Mouse (Mus musculus): ENCODE data around the gene Rock2. TPM values are rescaled to one million over a fixed set of nuclear protein-coding genes. Genes with fewer than 3 reads are reported as not detected.

Gene Rock2
- total RNA-seq, 1 experiment: 44.5 TPM

GRCm38 (mm10) chr12:16850431-16851375 lies 44.0 kb upstream of the Rock2 start:
- Histone ChIP-seq H3K36me3 (ENCODE audit: control insufficient read depth, insufficient read depth, low read length, poor library complexity, severe bottlenecking) (no peaks in the 10 kb centered on the region), H3K9me3 (ENCODE audit: control insufficient read depth, insufficient read depth, low read depth, low read length) (no peaks in the 10 kb centered on the region), H3K4me3 (ENCODE audit: insufficient read depth in 1 of 2, low read depth in 1 of 2, low read length in 2 of 2, poor library complexity in 1 of 2, severe bottlenecking in 1 of 2) (peak overlapping the region in 1 of 2 experiments; percentile 5; a peak in 1 of 4 replicates), H3K9ac (ENCODE audit: insufficient read depth, low read depth, low read length, poor library complexity, severe bottlenecking) (no peak overlapping the region), H3K27ac (ENCODE audit: insufficient read depth, low read depth, low read length, poor library complexity, severe bottlenecking) (no peak overlapping the region), H3K4me1 (ENCODE audit: control insufficient read depth in 2 of 2, insufficient read depth in 2 of 2, low read length in 2 of 2, poor library complexity in 1 of 2) (peaks cover 1 to 15% of the 10 kb centered on the region in 2 experiments; a peak in 3 of 4 replicates)
- DNase-seq (ENCODE audit: low read depth, low spot score): peak; percentile 68
- TF ChIP-seq HCFC1 (IDR thresholded peaks at IDR 0.05; ENCODE audit: borderline replicate concordance, insufficient read depth, low read length) (no peak), CHD2 (IDR thresholded peaks at IDR 0.05; ENCODE audit: low read depth, low read length) (no peak), ZNF384 (IDR thresholded peaks at IDR 0.05; ENCODE audit: low read depth, low read length) (no peak), ZC3H11A (IDR thresholded peaks at IDR 0.05; ENCODE audit: borderline replicate concordance, low read depth, low read length) (no peak), MAFK (IDR thresholded peaks at IDR 0.05; ENCODE audit: insufficient read depth, low read depth, low read length) (no peak)
- in situ Hi-C loops (cut with MboI; ENCODE audit: low sequenced_read_pairs in 2 of 2, unreplicated experiment in 2 of 2): no loop called here

- peak; percentile 74 for TF ChIP-seq MAFK (IDR thresholded peaks at IDR 0.05; ENCODE audit: insufficient read depth, low read depth, low read length)
- TF ChIP-seq ZC3H11A (IDR thresholded peaks at IDR 0.05; ENCODE audit: borderline replicate concordance, low read depth, low read length): no peak
- TF ChIP-seq ZNF384 (IDR thresholded peaks at IDR 0.05; ENCODE audit: low read depth, low read length): no peak
- Histone ChIP-seq H3K4me1 (ENCODE audit: control insufficient read depth in 2 of 2, insufficient read depth in 2 of 2, low read length in 2 of 2, poor library complexity in 1 of 2) (peaks cover 1 to 15% of the 10 kb centered on the region in 2 experiments; a peak in 3 of 4 replicates), H3K27ac (ENCODE audit: insufficient read depth, low read depth, low read length, poor library complexity, severe bottlenecking) (no peak overlapping the region), H3K9me3 (ENCODE audit: control insufficient read depth, insufficient read depth, low read depth, low read length) (no peaks in the 10 kb centered on the region), H3K36me3 (ENCODE audit: control insufficient read depth, insufficient read depth, low read length, poor library complexity, severe bottlenecking) (no peaks in the 10 kb centered on the region), H3K9ac (ENCODE audit: insufficient read depth, low read depth, low read length, poor library complexity, severe bottlenecking) (no peak overlapping the region), H3K4me3 (ENCODE audit: insufficient read depth in 1 of 2, low read depth in 1 of 2, low read length in 2 of 2, poor library complexity in 1 of 2, severe bottlenecking in 1 of 2) (no peak overlapping the region)
- in situ Hi-C loops (cut with MboI; ENCODE audit: low sequenced_read_pairs in 2 of 2, unreplicated experiment in 2 of 2): no loop called here
- DNase-seq (ENCODE audit: low read depth, low spot score): no peak
These were observed 41.1 kb upstream of the Rock2 start for GRCm38 (mm10) chr12:16853431-16854165.

GRCm38 (mm10) chr12:16855632-16856305 lies 38.9 kb upstream of the Rock2 start:
- no peak overlapping the region for H3K9ac ChIP-seq (ENCODE audit: insufficient read depth, low read depth, low read length, poor library complexity, severe bottlenecking)
- H3K4me3 ChIP-seq (ENCODE audit: insufficient read depth in 1 of 2, low read depth in 1 of 2, low read length in 2 of 2, poor library complexity in 1 of 2, severe bottlenecking in 1 of 2): no peak overlapping the region
- TF ChIP-seq ZNF384 (IDR thresholded peaks at IDR 0.05; ENCODE audit: low read depth, low read length) (no peak), ZC3H11A (IDR thresholded peaks at IDR 0.05; ENCODE audit: borderline replicate concordance, low read depth, low read length) (no peak), MAFK (IDR thresholded peaks at IDR 0.05; ENCODE audit: insufficient read depth, low read depth, low read length) (no peak), HCFC1 (IDR thresholded peaks at IDR 0.05; ENCODE audit: borderline replicate concordance, insufficient read depth, low read length) (no peak), CHD2 (IDR thresholded peaks at IDR 0.05; ENCODE audit: low read depth, low read length) (no peak)
- H3K4me1 ChIP-seq (ENCODE audit: control insufficient read depth in 2 of 2, insufficient read depth in 2 of 2, low read length in 2 of 2, poor library complexity in 1 of 2): peaks cover 1 to 5% of the 10 kb centered on the region in 2 experiments; a peak in 2 of 4 replicates
- H3K27ac ChIP-seq (ENCODE audit: insufficient read depth, low read depth, low read length, poor library complexity, severe bottlenecking): no peak overlapping the region
- no peaks in the 10 kb centered on the region for H3K9me3 ChIP-seq (ENCODE audit: control insufficient read depth, insufficient read depth, low read depth, low read length)
- peak; percentile 43 for DNase-seq (ENCODE audit: low read depth, low spot score)
- H3K36me3 ChIP-seq (ENCODE audit: control insufficient read depth, insufficient read depth, low read length, poor library complexity, severe bottlenecking): no peaks in the 10 kb centered on the region
- in situ Hi-C loops (cut with MboI; ENCODE audit: low sequenced_read_pairs in 2 of 2, unreplicated experiment in 2 of 2): no loop called here

GRCm38 (mm10) chr12:16856306-16856679 lies 38.4 kb upstream of the Rock2 start:
- H3K36me3 ChIP-seq (ENCODE audit: control insufficient read depth, insufficient read depth, low read length, poor library complexity, severe bottlenecking): no peaks in the 10 kb centered on the region
- H3K9me3 ChIP-seq (ENCODE audit: control insufficient read depth, insufficient read depth, low read depth, low read length): no peaks in the 10 kb centered on the region
- H3K4me3 ChIP-seq (ENCODE audit: insufficient read depth in 1 of 2, low read depth in 1 of 2, low read length in 2 of 2, poor library complexity in 1 of 2, severe bottlenecking in 1 of 2): no peak overlapping the region
- no peak overlapping the region for H3K9ac ChIP-seq (ENCODE audit: insufficient read depth, low read depth, low read length, poor library complexity, severe bottlenecking)
- no peak for TF ChIP-seq MAFK (IDR thresholded peaks at IDR 0.05; ENCODE audit: insufficient read depth, low read depth, low read length)
- no peak for TF ChIP-seq HCFC1 (IDR thresholded peaks at IDR 0.05; ENCODE audit: borderline replicate concordance, insufficient read depth, low read length)
- TF ChIP-seq ZNF384 (IDR thresholded peaks at IDR 0.05; ENCODE audit: low read depth, low read length): no peak
- no peak for TF ChIP-seq CHD2 (IDR thresholded peaks at IDR 0.05; ENCODE audit: low read depth, low read length)
- no peak for TF ChIP-seq ZC3H11A (IDR thresholded peaks at IDR 0.05; ENCODE audit: borderline replicate concordance, low read depth, low read length)
- H3K27ac ChIP-seq (ENCODE audit: insufficient read depth, low read depth, low read length, poor library complexity, severe bottlenecking): no peak overlapping the region
- peaks cover under 1 to 4% of the 10 kb centered on the region in 2 experiments; a peak in 2 of 4 replicates for H3K4me1 ChIP-seq (ENCODE audit: control insufficient read depth in 2 of 2, insufficient read depth in 2 of 2, low read length in 2 of 2, poor library complexity in 1 of 2)
- DNase-seq (ENCODE audit: low read depth, low spot score): no peak
- in situ Hi-C loops (cut with MboI; ENCODE audit: low sequenced_read_pairs in 2 of 2, unreplicated experiment in 2 of 2): no loop called here

Data from ES-E14 (cell line).